Comparison of ENCODE assay signal across 10 mouse cellular contexts in genomic region chr2:119108554-119108953, GRCm38 (mm10). TPM values are rescaled to one million over a fixed set of nuclear protein-coding genes. Genes with fewer than 3 reads are reported as not detected.
A peak's percentile ranks its signal among the peaks of the same experiment; 100 is the strongest.
DNase-seq lines count a peak whose midpoint lies in the region; ATAC-seq and TF ChIP-seq lines count a peak whose summit lies in the region.
"Had no signal": no experiment of that assay in that cellular context is flagged by ENCODE, and none has a peak within 500 bp of the region (broad histone marks: within the 10 kb centered on the region; RNA-seq: fewer than 3 reads in every experiment).

No protein-coding gene starts in this region.

- H3K27ac ChIP-seq in heart, postnatal 0 days (ENCODE audit: low read depth): no peak overlapping the region
- H3K27ac ChIP-seq: macrophage had no signal

- no peak overlapping the region for H3K4me3 ChIP-seq in heart, postnatal 0 days (ENCODE audit: low read depth, low read length)
- H3K4me3 ChIP-seq: erythroblast, embryonic 14.5 days had no signal

- DNase-seq in heart, adult 18-20 months: peak; percentile 14 to 56
- no peak for DNase-seq in heart, postnatal 25 days (ENCODE audit: low spot score)
- peak; percentile 52 for DNase-seq in WW6 (ENCODE audit: low read depth, low spot score)
- DNase-seq in heart, postnatal 0 days (ENCODE audit: low spot score): peak; percentile 31
- DNase-seq in lung, postnatal 36 days: peak; percentile 53
- no peak for DNase-seq in left cerebral cortex, postnatal 4 days
- no peak for DNase-seq in layer of hippocampus, adult 8-10 months (ENCODE audit: low spot score in 2 of 2)

- no peak for TF ChIP-seq CTCF in heart, postnatal 0 days (IDR thresholded peaks at IDR 0.05; ENCODE audit: low read depth)

- 0 out of 2 replicates have a peak, but pooled peaks cover 8% of the 10 kb centered on the region for H3K4me1 ChIP-seq in heart, postnatal 0 days (ENCODE audit: control insufficient read depth, insufficient read depth)

- 0 out of 2 replicates have a peak, but pooled peaks cover 9% of the 10 kb centered on the region for H3K36me3 ChIP-seq in heart, postnatal 0 days (replicated peaks; ENCODE audit: control insufficient read depth, insufficient read depth, low read length)

- no peaks in the 10 kb centered on the region for H3K27me3 ChIP-seq in heart, postnatal 0 days (ENCODE audit: control insufficient read depth, insufficient read depth, low read length)

- ATAC-seq in heart, postnatal 0 days (ENCODE audit: insufficient read depth, low read depth): no peak
- ATAC-seq in erythroblast, adult 5-6 weeks (replicated peaks; ENCODE audit: low FRiP score, poor library complexity, severe bottlenecking): no peak

- 46% methylated on average over 4 of the region's 4 CpGs for WGBS in heart, postnatal 0 days

- intact Hi-C loops in heart, postnatal 25 days (cut with DNase I): no loop called here
- intact Hi-C loops in left cerebral cortex, postnatal 4 days (cut with DNase I): no loop called here

- H3K4me2 ChIP-seq in heart, postnatal 0 days (ENCODE audit: low read depth, low read length): no peak overlapping the region

- no peaks in the 10 kb centered on the region for H3K9me3 ChIP-seq in heart, postnatal 0 days (replicated peaks; ENCODE audit: control insufficient read depth, low read length)

- no peak overlapping the region for H3K9ac ChIP-seq in heart, postnatal 0 days (replicated peaks; ENCODE audit: low read depth, low read length)

- no peak for TF ChIP-seq EP300 in heart, postnatal 0 days (IDR thresholded peaks at IDR 0.05; ENCODE audit: low read depth)

RNA-seq across cellular contexts. Expression of gene Rad51, which starts 4.0 kb away (rescaled TPM):
- under 1 TPM; 0.60 to 0.64 TPM for total RNA-seq in heart, adult 18-20 months (2021)
- total RNA-seq in heart, postnatal 25 days (2021): 1 to 10 TPM; 1.0 to 1.3 TPM
- 2.7 and 10.9 TPM in 2 replicates for total RNA-seq in heart, postnatal 0 days (2014; rRNA removed; ENCODE audit: low replicate concordance)
- 7.7 and 8.1 TPM in 2 replicates for polyA plus RNA-seq in heart, postnatal 0 days (2015; fragmentation: Nextera tagmentation; extraction: Ambion mirVana)
- 16.1 and 18.8 TPM in 2 replicates for total RNA-seq in erythroblast, adult 5-6 weeks (2015; ENCODE audit: low replicate concordance)
- total RNA-seq in erythroblast, adult 5-6 weeks (2017; ENCODE audit: low replicate concordance): 14.1 and 29.6 TPM in 2 replicates
- 1 to 10 TPM; 4.8 to 7.3 TPM for total RNA-seq in left cerebral cortex, postnatal 4 days (2021)
- 1 to 10 TPM in 1 of 4 experiments, under 1 TPM in 3; 0.71 to 2.1 (median 0.84) TPM for total RNA-seq in layer of hippocampus, adult 8-10 months (2022)

RNA-seq across cellular contexts. Expression of gene Rmdn3, which starts 48.3 kb away (rescaled TPM):
- total RNA-seq in heart, adult 18-20 months (2021): 10 to 100 TPM; 19.4 to 20.4 TPM
- total RNA-seq in heart, postnatal 25 days (2021): 10 to 100 TPM; 18.7 to 20.2 TPM
- total RNA-seq in heart, postnatal 0 days (2014; rRNA removed; ENCODE audit: low replicate concordance): 17.0 and 24.2 TPM in 2 replicates
- polyA plus RNA-seq in heart, postnatal 0 days (2015; fragmentation: Nextera tagmentation; extraction: Ambion mirVana): 14.4 and 14.6 TPM in 2 replicates
- total RNA-seq in erythroblast, adult 5-6 weeks (2015; ENCODE audit: low replicate concordance): 17.8 and 21.7 TPM in 2 replicates
- total RNA-seq in erythroblast, adult 5-6 weeks (2017; ENCODE audit: low replicate concordance): 27.9 and 33.2 TPM in 2 replicates
- total RNA-seq in left cerebral cortex, postnatal 4 days (2021): 10 to 100 TPM; 38.4 to 44.5 TPM
- total RNA-seq in layer of hippocampus, adult 8-10 months (2022): 10 to 100 TPM; 49.4 to 59.7 (median 52.5) TPM

RNA-seq across cellular contexts. Expression of gene Gchfr, which starts 59.0 kb away (rescaled TPM):
- total RNA-seq in heart, adult 18-20 months (2021): 10 to 100 TPM; 13.1 to 14.1 TPM
- 1 to 10 TPM; 4.4 to 6.0 TPM for total RNA-seq in heart, postnatal 25 days (2021)
- 1.5 and 12.0 TPM in 2 replicates for total RNA-seq in heart, postnatal 0 days (2014; rRNA removed; ENCODE audit: low replicate concordance)
- 5.6 and 5.7 TPM in 2 replicates for polyA plus RNA-seq in heart, postnatal 0 days (2015; fragmentation: Nextera tagmentation; extraction: Ambion mirVana)
- total RNA-seq in erythroblast, adult 5-6 weeks (2015; ENCODE audit: low replicate concordance): not detected in 2 replicates
- 1.5 TPM in 1 of 2 replicates, not detected in the other for total RNA-seq in erythroblast, adult 5-6 weeks (2017; ENCODE audit: low replicate concordance)
- not detected for total RNA-seq in left cerebral cortex, postnatal 4 days (2021)
- total RNA-seq in layer of hippocampus, adult 8-10 months (2022): under 1 TPM in 1 of 4 experiments, not detected in 3; 0.57 TPM
- polyA plus RNA-seq: macrophage had no signal

Comparison
In these comparisons a context has a peak if more than half of its experiments do, and no peak if none do; other contexts are left out.
1. DNase-seq: peak in heart, adult 18-20 months (2 of 2), WW6 (single experiment), heart, postnatal 0 days (single experiment) and lung, postnatal 36 days (single experiment); none in heart, postnatal 25 days (single experiment), left cerebral cortex, postnatal 4 days (single experiment) and layer of hippocampus, adult 8-10 months (0 of 2).